ENCODE assay signal across 27 mouse cellular contexts in genomic region chr2:167784353-167784752, GRCm38 (mm10).
"Had no signal": no experiment of that assay in that cellular context is flagged by ENCODE, and none has a peak within 500 bp of the region (broad histone marks: within the 10 kb centered on the region; RNA-seq: fewer than 3 reads in every experiment).

No protein-coding gene starts in this region.

- H3K27ac ChIP-seq: left cerebral cortex, adult 2 months; limb, embryonic 10.5 days; limb, embryonic 12.5 days; limb, embryonic 13.5 days; limb, embryonic 15.5 days; liver, embryonic 12.5 days; liver, embryonic 13.5 days; liver, embryonic 14.5 days; liver, embryonic 15.5 days; lung, embryonic 15.5 days; macrophage; midbrain, embryonic 10.5 days; midbrain, embryonic 12.5 days; midbrain, embryonic 13.5 days; midbrain, embryonic 15.5 days had no signal

- DNase-seq: layer of hippocampus, postnatal 36 days; left cerebral cortex, postnatal 4 days; liver; liver, embryonic 13.5 days; liver, postnatal 0 days; lung, adult 18-20 months; lung, adult 2 months; lung, embryonic 14.5 days; lung, postnatal 10 days; lung, postnatal 14 days; lung, postnatal 36 days; lung, postnatal 4 days; midbrain, embryonic 14.5 days had no signal

- H3K36me3 ChIP-seq: limb, embryonic 10.5 days; limb, embryonic 12.5 days; limb, embryonic 13.5 days; limb, embryonic 15.5 days; liver, embryonic 12.5 days; liver, embryonic 13.5 days; liver, embryonic 15.5 days; lung, embryonic 15.5 days; midbrain, embryonic 10.5 days; midbrain, embryonic 12.5 days; midbrain, embryonic 13.5 days; midbrain, embryonic 15.5 days had no signal

- H3K4me3 ChIP-seq: left cerebral cortex, adult 2 months; limb, embryonic 10.5 days; limb, embryonic 12.5 days; limb, embryonic 13.5 days; limb, embryonic 15.5 days; liver, embryonic 12.5 days; liver, embryonic 13.5 days; liver, embryonic 15.5 days; lung, embryonic 15.5 days; midbrain, embryonic 10.5 days; midbrain, embryonic 12.5 days; midbrain, embryonic 13.5 days; midbrain, embryonic 15.5 days had no signal

- H3K27me3 ChIP-seq: limb, embryonic 12.5 days; limb, embryonic 13.5 days; limb, embryonic 15.5 days; liver, embryonic 12.5 days; liver, embryonic 13.5 days; liver, embryonic 15.5 days; lung, embryonic 15.5 days; midbrain, embryonic 15.5 days had no signal
